Comparison of ENCODE assay signal across 8 mouse cellular contexts in genomic region chr16:36827611-36828053, GRCm38 (mm10). TPM values are rescaled to one million over a fixed set of nuclear protein-coding genes. Genes with fewer than 3 reads are reported as not detected.
A peak's percentile ranks its signal among the peaks of the same experiment; 100 is the strongest.
DNase-seq lines count a peak whose midpoint lies in the region; ATAC-seq lines count a peak whose summit lies in the region.

No protein-coding gene starts in this region.

- H3K9ac ChIP-seq in heart, embryonic 12.5 days, result peak overlapping the region; percentile 90
- H3K9ac ChIP-seq in forebrain, embryonic 16.5 days (replicated peaks; ENCODE audit: low read depth, low read length), result peak overlapping the region; percentile 22

- intact Hi-C loops in heart, postnatal 10 days (cut with DNase I), result loop anchor here (10.0 kb wide), 1 partner anchor 743 kb away; no protein-coding TSS in a partner anchor

- H3K27ac ChIP-seq in heart, embryonic 12.5 days (ENCODE audit: poor library complexity, severe bottlenecking), result no peak overlapping the region
- H3K27ac ChIP-seq in forebrain, embryonic 16.5 days (ENCODE audit: low read length), result no peak overlapping the region

- ATAC-seq in heart, embryonic 12.5 days (ENCODE audit: insufficient number of reproducible peaks, low FRiP score), result peak; percentile 28; the same call in 1 of the 2 replicates
- ATAC-seq in forebrain, embryonic 16.5 days, result no peak
- ATAC-seq in megakaryocyte-erythroid progenitor cell, adult 5-6 weeks (replicated peaks; ENCODE audit: low FRiP score, low TSS enrichment, poor library complexity, severe bottlenecking), result peak; percentile 66

- no peaks in the 10 kb centered on the region for H3K36me3 ChIP-seq in heart, embryonic 12.5 days
- H3K36me3 ChIP-seq in forebrain, embryonic 16.5 days (ENCODE audit: control insufficient read depth, insufficient read depth), result 0 out of 2 replicates have a peak, but pooled peaks cover 2% of the 10 kb centered on the region

- H3K9me3 ChIP-seq in heart, embryonic 12.5 days (replicated peaks), result no peaks in the 10 kb centered on the region
- no peaks in the 10 kb centered on the region for H3K9me3 ChIP-seq in forebrain, embryonic 16.5 days (ENCODE audit: control insufficient read depth, low read length)

- 0 out of 2 replicates have a peak, but pooled peaks cover 2% of the 10 kb centered on the region for H3K27me3 ChIP-seq in heart, embryonic 12.5 days (replicated peaks)
- H3K27me3 ChIP-seq in forebrain, embryonic 16.5 days (replicated peaks; ENCODE audit: control insufficient read depth, insufficient read depth, low read length), result no peaks in the 10 kb centered on the region

- H3K4me2 ChIP-seq in heart, embryonic 12.5 days, result peak overlapping the region; percentile 97
- peak overlapping the region; percentile 78 for H3K4me2 ChIP-seq in forebrain, embryonic 16.5 days (ENCODE audit: low read length)

- H3K4me3 ChIP-seq in heart, embryonic 12.5 days, result peak overlapping the region; percentile 89
- H3K4me3 ChIP-seq in forebrain, embryonic 16.5 days (replicated peaks; ENCODE audit: low read length), result peak overlapping the region; percentile 86

- H3K4me1 ChIP-seq in heart, embryonic 12.5 days (replicated peaks), result peaks cover 9% of the 10 kb centered on the region
- H3K4me1 ChIP-seq in forebrain, embryonic 16.5 days (replicated peaks; ENCODE audit: control insufficient read depth, insufficient read depth, low read length), result peaks cover 8% of the 10 kb centered on the region

- no peak for DNase-seq in heart, postnatal 10 days
- DNase-seq in ES-CJ7 (ENCODE audit: low read depth, low spot score), result peak; percentile 12
- DNase-seq in left cerebral cortex, adult 9 months (ENCODE audit: low spot score in 2 of 2), result no peak
- no peak for DNase-seq in cerebellum, postnatal 14 days
- DNase-seq in cerebellum, adult 8-10 months, result no peak

- WGBS in heart, embryonic 12.5 days, result 4% methylated on average over 11 of the region's 11 CpGs
- WGBS in forebrain, embryonic 16.5 days, result 5% methylated on average over 11 of the region's 11 CpGs

RNA-seq across cellular contexts. Expression of gene Iqcb1, which starts 0.6 kb away (rescaled TPM):
- polyA plus RNA-seq in heart, embryonic 12.5 days (2016; fragmentation: Nextera tagmentation; extraction: Ambion mirVana), result 33.4 and 34.1 TPM in 2 replicates
- total RNA-seq in heart, postnatal 10 days (2021), result 10 to 100 TPM; 12.2 to 13.3 TPM
- 58.8 and 59.3 TPM in 2 replicates for polyA plus RNA-seq in forebrain, embryonic 16.5 days (2015; fragmentation: Nextera tagmentation; extraction: Ambion mirVana)
- 4.6 and 19.2 TPM in 2 replicates for total RNA-seq in megakaryocyte-erythroid progenitor cell, adult 5-6 weeks (2014; fragmentation: Nextera tagmentation)
- total RNA-seq in megakaryocyte-erythroid progenitor cell, adult 5-6 weeks (2017), result 14.6 and 25.7 TPM in 2 replicates

RNA-seq across cellular contexts. Expression of gene Slc15a2, which starts 42.9 kb away (rescaled TPM):
- 0.92 and 1.4 TPM in 2 replicates for polyA plus RNA-seq in heart, embryonic 12.5 days (2016; fragmentation: Nextera tagmentation; extraction: Ambion mirVana)
- 1 to 10 TPM; 2.4 to 4.1 TPM for total RNA-seq in heart, postnatal 10 days (2021)
- 12.7 and 13.6 TPM in 2 replicates for polyA plus RNA-seq in forebrain, embryonic 16.5 days (2015; fragmentation: Nextera tagmentation; extraction: Ambion mirVana)
- 18.1 and 27.1 TPM in 2 replicates for total RNA-seq in megakaryocyte-erythroid progenitor cell, adult 5-6 weeks (2014; fragmentation: Nextera tagmentation)
- 13.7 and 28.6 TPM in 2 replicates for total RNA-seq in megakaryocyte-erythroid progenitor cell, adult 5-6 weeks (2017)

RNA-seq across cellular contexts. Expression of gene Eaf2, which starts 47.2 kb away (rescaled TPM):
- 0.45 and 0.80 TPM in 2 replicates for polyA plus RNA-seq in heart, embryonic 12.5 days (2016; fragmentation: Nextera tagmentation; extraction: Ambion mirVana)
- under 1 TPM; 0.84 to 0.99 TPM for total RNA-seq in heart, postnatal 10 days (2021)
- polyA plus RNA-seq in forebrain, embryonic 16.5 days (2015; fragmentation: Nextera tagmentation; extraction: Ambion mirVana), result 0.52 and 1.2 TPM in 2 replicates
- total RNA-seq in megakaryocyte-erythroid progenitor cell, adult 5-6 weeks (2014; fragmentation: Nextera tagmentation), result 0.17 TPM in 1 of 2 replicates, not detected in the other
- 4.3 TPM in 1 of 2 replicates, not detected in the other for total RNA-seq in megakaryocyte-erythroid progenitor cell, adult 5-6 weeks (2017)

RNA-seq across cellular contexts. Expression of gene Golgb1, which starts 47.3 kb away (rescaled TPM):
- polyA plus RNA-seq in heart, embryonic 12.5 days (2016; fragmentation: Nextera tagmentation; extraction: Ambion mirVana), result 59.3 and 64.2 TPM in 2 replicates
- 10 to 100 TPM; 38.8 to 39.5 TPM for total RNA-seq in heart, postnatal 10 days (2021)
- polyA plus RNA-seq in forebrain, embryonic 16.5 days (2015; fragmentation: Nextera tagmentation; extraction: Ambion mirVana), result 84.2 and 93.0 TPM in 2 replicates
- 16.7 and 30.8 TPM in 2 replicates for total RNA-seq in megakaryocyte-erythroid progenitor cell, adult 5-6 weeks (2014; fragmentation: Nextera tagmentation)
- total RNA-seq in megakaryocyte-erythroid progenitor cell, adult 5-6 weeks (2017), result 32.3 and 32.9 TPM in 2 replicates
